In the genomic region with DNA sequence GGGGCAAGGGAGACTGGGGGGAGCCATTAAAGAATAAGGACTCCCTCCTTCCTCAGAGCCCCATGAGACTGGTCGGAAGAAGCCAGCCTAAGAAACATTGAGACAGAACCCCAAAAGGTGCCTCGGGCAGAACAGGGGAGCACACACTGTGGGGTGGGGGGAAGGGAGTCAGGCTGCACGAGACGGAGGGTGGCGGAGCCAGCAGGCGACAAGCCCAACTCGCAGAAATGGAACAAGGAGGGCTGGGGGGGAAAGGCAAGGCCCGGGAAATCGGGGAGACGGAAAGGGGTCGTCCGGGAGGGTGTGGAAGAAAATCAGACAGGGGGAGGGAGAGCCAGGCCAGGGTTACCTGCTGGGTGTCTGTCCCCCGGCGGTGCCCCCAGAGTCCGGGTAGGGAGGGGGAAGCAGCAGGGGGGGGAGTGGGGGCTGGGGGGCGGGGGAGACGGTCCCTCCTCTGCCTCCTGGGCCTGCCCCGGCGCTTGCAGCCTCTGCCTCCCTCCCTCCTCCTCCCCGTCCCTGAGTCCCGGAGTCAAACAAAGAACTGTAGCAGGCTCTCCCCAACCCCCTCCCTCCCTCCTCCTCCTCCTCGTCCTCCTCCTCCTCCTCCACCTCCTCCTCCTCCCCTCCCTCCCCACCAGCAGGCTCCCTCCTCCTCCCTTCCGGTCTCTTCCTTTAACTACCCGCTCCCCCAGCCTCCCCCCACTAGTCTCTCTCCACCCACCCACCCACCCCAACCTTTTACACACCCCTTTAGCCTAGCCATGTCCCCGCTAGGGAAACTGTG, we compare ENCODE assay signal across 9 mouse cellular contexts. TPM values are rescaled to one million over a fixed set of nuclear protein-coding genes. Genes with fewer than 3 reads are reported as not detected.
DNase-seq lines count a peak whose midpoint lies in the region; ATAC-seq lines count a peak whose summit lies in the region.
"Had no signal": no experiment of that assay in that cellular context is flagged by ENCODE, and none has a peak within 500 bp of the region (broad histone marks: within the 10 kb centered on the region; RNA-seq: fewer than 3 reads in every experiment).

No protein-coding gene starts in this region.

- H3K9ac ChIP-seq in limb, embryonic 12.5 days (replicated peaks): peak overlapping the region; percentile 98
- H3K9ac ChIP-seq in midbrain, embryonic 16.5 days (ENCODE audit: low read depth, low read length): peak overlapping the region; percentile 98

- peaks cover 51% of the 10 kb centered on the region for H3K27me3 ChIP-seq in erythroblast, embryonic 14.5 days (ENCODE audit: control insufficient read depth)
- H3K27me3 ChIP-seq in embryonic facial prominence, embryonic 10.5 days (replicated peaks; ENCODE audit: low read depth, poor library complexity, severe bottlenecking): peaks cover 5% of the 10 kb centered on the region
- peaks cover 8% of the 10 kb centered on the region for H3K27me3 ChIP-seq in hindbrain, embryonic 10.5 days (ENCODE audit: insufficient read depth, poor library complexity, severe bottlenecking)
- peaks cover 4% of the 10 kb centered on the region for H3K27me3 ChIP-seq in limb, embryonic 12.5 days
- H3K27me3 ChIP-seq in midbrain, embryonic 16.5 days (ENCODE audit: control insufficient read depth, insufficient read depth, low read depth, low read length): peaks cover under 1% of the 10 kb centered on the region; the same call in 1 of the 2 replicates
- H3K27me3 ChIP-seq: Patski had no signal

- WGBS in embryonic facial prominence, embryonic 10.5 days: under 1% methylated on average over 21 of the region's 25 CpGs
- 1% methylated on average over 23 of the region's 25 CpGs for WGBS in hindbrain, embryonic 10.5 days
- WGBS in limb, embryonic 12.5 days: under 1% methylated on average over 14 of the region's 25 CpGs
- WGBS in midbrain, embryonic 16.5 days: under 1% methylated on average over 13 of the region's 25 CpGs

- H3K9me3 ChIP-seq in erythroblast, embryonic 14.5 days (ENCODE audit: control insufficient read depth, low read length): no peaks in the 10 kb centered on the region
- H3K9me3 ChIP-seq in embryonic facial prominence, embryonic 10.5 days: no peaks in the 10 kb centered on the region
- H3K9me3 ChIP-seq in hindbrain, embryonic 10.5 days: no peaks in the 10 kb centered on the region
- no peaks in the 10 kb centered on the region for H3K9me3 ChIP-seq in limb, embryonic 12.5 days
- H3K9me3 ChIP-seq in midbrain, embryonic 16.5 days (replicated peaks; ENCODE audit: control insufficient read depth, low read length, poor library complexity, severe bottlenecking): no peaks in the 10 kb centered on the region

- peak; percentile 60 for DNase-seq in MN1 (ENCODE audit: low spot score)
- peak; percentile 92 for DNase-seq in embryonic facial prominence, embryonic 10.5 days (ENCODE audit: low spot score)
- DNase-seq in hindbrain, embryonic 10.5 days (ENCODE audit: low spot score): peak; percentile 87
- DNase-seq in thymus, postnatal 4 days: peak; percentile 76

- peak overlapping the region; percentile 99 for H3K4me2 ChIP-seq in limb, embryonic 12.5 days
- peak overlapping the region; percentile 92 for H3K4me2 ChIP-seq in midbrain, embryonic 16.5 days (ENCODE audit: low read length)

- H3K36me3 ChIP-seq in erythroblast, embryonic 14.5 days (ENCODE audit: control insufficient read depth): no peaks in the 10 kb centered on the region; the same call in 1 of the 2 replicates
- peaks cover 26% of the 10 kb centered on the region for H3K36me3 ChIP-seq in embryonic facial prominence, embryonic 10.5 days (replicated peaks)
- peaks cover 26% of the 10 kb centered on the region for H3K36me3 ChIP-seq in hindbrain, embryonic 10.5 days
- peaks cover 20% of the 10 kb centered on the region for H3K36me3 ChIP-seq in limb, embryonic 12.5 days
- H3K36me3 ChIP-seq in midbrain, embryonic 16.5 days (ENCODE audit: control insufficient read depth, insufficient read depth, low read length): no peaks in the 10 kb centered on the region

- peaks cover 84% of the 10 kb centered on the region for H3K4me1 ChIP-seq in erythroblast, embryonic 14.5 days (ENCODE audit: control insufficient read depth)
- H3K4me1 ChIP-seq in embryonic facial prominence, embryonic 10.5 days: peaks cover 94% of the 10 kb centered on the region
- H3K4me1 ChIP-seq in hindbrain, embryonic 10.5 days (replicated peaks): peaks cover 94% of the 10 kb centered on the region
- H3K4me1 ChIP-seq in limb, embryonic 12.5 days (replicated peaks): peaks cover 63% of the 10 kb centered on the region
- H3K4me1 ChIP-seq in midbrain, embryonic 16.5 days (ENCODE audit: control insufficient read depth, insufficient read depth, low read length): peaks cover 58% of the 10 kb centered on the region

- H3K27ac ChIP-seq in embryonic facial prominence, embryonic 10.5 days (replicated peaks): peak overlapping the region; percentile 99
- peak overlapping the region; percentile 99 for H3K27ac ChIP-seq in hindbrain, embryonic 10.5 days
- peak overlapping the region; percentile 99 for H3K27ac ChIP-seq in limb, embryonic 12.5 days
- peak overlapping the region; percentile 99 for H3K27ac ChIP-seq in midbrain, embryonic 16.5 days (ENCODE audit: low read length)

- no peak for ATAC-seq in erythroblast, adult 5-6 weeks (replicated peaks; ENCODE audit: low FRiP score, poor library complexity, severe bottlenecking)
- no peak for ATAC-seq in limb, embryonic 12.5 days (ENCODE audit: insufficient number of reproducible peaks, insufficient read depth, low FRiP score, low TSS enrichment, low read depth)
- no peak for ATAC-seq in midbrain, embryonic 16.5 days

- peak overlapping the region; percentile 55 for H3K4me3 ChIP-seq in erythroblast, embryonic 14.5 days (replicated peaks)
- peak overlapping the region; percentile 93 for H3K4me3 ChIP-seq in embryonic facial prominence, embryonic 10.5 days
- H3K4me3 ChIP-seq in hindbrain, embryonic 10.5 days: peak overlapping the region; percentile 82
- peak overlapping the region; percentile 79 for H3K4me3 ChIP-seq in limb, embryonic 12.5 days (replicated peaks)
- peak overlapping the region; percentile 67 for H3K4me3 ChIP-seq in midbrain, embryonic 16.5 days (ENCODE audit: low read depth, low read length)

RNA-seq across cellular contexts. Expression of a gene that starts 2.4 kb away (rescaled TPM):
- polyA plus RNA-seq in erythroblast, embryonic 14.5 days (2012): 0.51 and 0.65 TPM in 2 replicates
- 5.8 and 8.2 TPM in 2 replicates for total RNA-seq in erythroblast, adult 5-6 weeks (2015; ENCODE audit: low replicate concordance)
- 0.84 and 1.5 TPM in 2 replicates for total RNA-seq in erythroblast, adult 5-6 weeks (2017; ENCODE audit: low replicate concordance)
- polyA plus RNA-seq in embryonic facial prominence, embryonic 10.5 days (2016; fragmentation: Nextera tagmentation; extraction: Ambion mirVana): 39.8 and 39.9 TPM in 2 replicates
- 37.9 and 43.4 TPM in 2 replicates for polyA plus RNA-seq in hindbrain, embryonic 10.5 days (2016; fragmentation: Nextera tagmentation; extraction: Ambion mirVana)
- polyA plus RNA-seq in limb, embryonic 12.5 days (2016; fragmentation: Nextera tagmentation; extraction: Ambion mirVana): 45.4 and 49.1 TPM in 2 replicates
- 36.4 and 39.0 TPM in 2 replicates for polyA plus RNA-seq in midbrain, embryonic 16.5 days (2015; fragmentation: Nextera tagmentation; extraction: Ambion mirVana)

RNA-seq across cellular contexts. Expression of a gene that starts 17.8 kb away (rescaled TPM):
- 0.08 TPM in 1 of 2 replicates, not detected in the other for polyA plus RNA-seq in erythroblast, embryonic 14.5 days (2012)
- not detected in 2 replicates for total RNA-seq in erythroblast, adult 5-6 weeks (2015; ENCODE audit: low replicate concordance)
- not detected in 2 replicates for total RNA-seq in erythroblast, adult 5-6 weeks (2017; ENCODE audit: low replicate concordance)
- 19.8 and 23.1 TPM in 2 replicates for polyA plus RNA-seq in embryonic facial prominence, embryonic 10.5 days (2016; fragmentation: Nextera tagmentation; extraction: Ambion mirVana)
- 22.1 and 22.2 TPM in 2 replicates for polyA plus RNA-seq in hindbrain, embryonic 10.5 days (2016; fragmentation: Nextera tagmentation; extraction: Ambion mirVana)
- 24.2 and 25.4 TPM in 2 replicates for polyA plus RNA-seq in limb, embryonic 12.5 days (2016; fragmentation: Nextera tagmentation; extraction: Ambion mirVana)
- 5.2 and 5.9 TPM in 2 replicates for polyA plus RNA-seq in midbrain, embryonic 16.5 days (2015; fragmentation: Nextera tagmentation; extraction: Ambion mirVana)

RNA-seq across cellular contexts. Expression of a gene that starts 20.4 kb away (rescaled TPM):
- 0.12 and 0.40 TPM in 2 replicates for polyA plus RNA-seq in erythroblast, embryonic 14.5 days (2012)
- total RNA-seq in erythroblast, adult 5-6 weeks (2015; ENCODE audit: low replicate concordance): 12.5 and 16.1 TPM in 2 replicates
- total RNA-seq in erythroblast, adult 5-6 weeks (2017; ENCODE audit: low replicate concordance): 23.5 and 31.4 TPM in 2 replicates
- 49.3 and 50.2 TPM in 2 replicates for polyA plus RNA-seq in embryonic facial prominence, embryonic 10.5 days (2016; fragmentation: Nextera tagmentation; extraction: Ambion mirVana)
- polyA plus RNA-seq in hindbrain, embryonic 10.5 days (2016; fragmentation: Nextera tagmentation; extraction: Ambion mirVana): 47.2 and 51.7 TPM in 2 replicates
- 42.5 and 42.6 TPM in 2 replicates for polyA plus RNA-seq in limb, embryonic 12.5 days (2016; fragmentation: Nextera tagmentation; extraction: Ambion mirVana)
- 27.1 and 28.9 TPM in 2 replicates for polyA plus RNA-seq in midbrain, embryonic 16.5 days (2015; fragmentation: Nextera tagmentation; extraction: Ambion mirVana)

RNA-seq across cellular contexts. Expression of a gene that starts 20.6 kb away (rescaled TPM):
- polyA plus RNA-seq in erythroblast, embryonic 14.5 days (2012): 17.5 and 24.2 TPM in 2 replicates
- total RNA-seq in erythroblast, adult 5-6 weeks (2015; ENCODE audit: low replicate concordance): 25.6 and 30.3 TPM in 2 replicates
- 18.5 and 25.2 TPM in 2 replicates for total RNA-seq in erythroblast, adult 5-6 weeks (2017; ENCODE audit: low replicate concordance)
- polyA plus RNA-seq in embryonic facial prominence, embryonic 10.5 days (2016; fragmentation: Nextera tagmentation; extraction: Ambion mirVana): 136 and 137 TPM in 2 replicates
- 148 and 159 TPM in 2 replicates for polyA plus RNA-seq in hindbrain, embryonic 10.5 days (2016; fragmentation: Nextera tagmentation; extraction: Ambion mirVana)
- polyA plus RNA-seq in limb, embryonic 12.5 days (2016; fragmentation: Nextera tagmentation; extraction: Ambion mirVana): 126 and 136 TPM in 2 replicates
- 86.2 and 89.6 TPM in 2 replicates for polyA plus RNA-seq in midbrain, embryonic 16.5 days (2015; fragmentation: Nextera tagmentation; extraction: Ambion mirVana)

RNA-seq across cellular contexts. Expression of a gene that starts 46.7 kb away (rescaled TPM):
- polyA plus RNA-seq in erythroblast, embryonic 14.5 days (2012): 1.1 and 1.8 TPM in 2 replicates
- total RNA-seq in erythroblast, adult 5-6 weeks (2015; ENCODE audit: low replicate concordance): 7.9 and 9.8 TPM in 2 replicates
- total RNA-seq in erythroblast, adult 5-6 weeks (2017; ENCODE audit: low replicate concordance): 16.8 and 18.5 TPM in 2 replicates
- 46.2 and 55.9 TPM in 2 replicates for polyA plus RNA-seq in embryonic facial prominence, embryonic 10.5 days (2016; fragmentation: Nextera tagmentation; extraction: Ambion mirVana)
- polyA plus RNA-seq in hindbrain, embryonic 10.5 days (2016; fragmentation: Nextera tagmentation; extraction: Ambion mirVana): 45.1 and 46.9 TPM in 2 replicates
- polyA plus RNA-seq in limb, embryonic 12.5 days (2016; fragmentation: Nextera tagmentation; extraction: Ambion mirVana): 121 and 124 TPM in 2 replicates
- 82.8 and 86.1 TPM in 2 replicates for polyA plus RNA-seq in midbrain, embryonic 16.5 days (2015; fragmentation: Nextera tagmentation; extraction: Ambion mirVana)

Comparison
In these comparisons a context has a peak if more than half of its experiments do, and no peak if none do; other contexts are left out.
1. RNA of a gene that starts 2.4 kb away (polyA plus RNA-seq): 45.4 to 49.1 TPM in limb, embryonic 12.5 days, 37.9 to 43.4 TPM in hindbrain, embryonic 10.5 days, 39.8 to 39.9 TPM in embryonic facial prominence, embryonic 10.5 days and 36.4 to 39.0 TPM in midbrain, embryonic 16.5 days; 0.51 to 0.65 TPM in erythroblast, embryonic 14.5 days; every median in the first group is over 10 times any median in the second.
2. RNA of a gene that starts 20.4 kb away (polyA plus RNA-seq): 47.2 to 51.7 TPM in hindbrain, embryonic 10.5 days, 49.3 to 50.2 TPM in embryonic facial prominence, embryonic 10.5 days, 42.5 to 42.6 TPM in limb, embryonic 12.5 days and 27.1 to 28.9 TPM in midbrain, embryonic 16.5 days; 0.12 to 0.40 TPM in erythroblast, embryonic 14.5 days; every median in the first group is over 10 times any median in the second.
3. Peak in every context shown above with its lines, with median percentiles within 50 percentile points of each other: H3K4me3 ChIP-seq, DNase-seq and H3K27ac ChIP-seq.